Mouse (Mus musculus): ENCODE measurements around the gene Rbfox3. TPM values are rescaled to one million over a fixed set of nuclear protein-coding genes. Genes with fewer than 3 reads are reported as not detected.
A peak's percentile ranks its signal among the peaks of the same experiment; 100 is the strongest.

Rbfox3 gene
- polyA plus RNA-seq, 1 experiment from 2014 or later, result 7.6 TPM

- H3K9me3 ChIP-seq (replicated peaks), result 0 out of 2 replicates have a peak, but pooled peaks cover 4% of the 10 kb centered on the region
- DNase-seq (ENCODE audit: low spot score), result no peak
- WGBS, result 74% methylated on average over 1 of the region's 1 CpGs
- no peak overlapping the region for H3K4me3 ChIP-seq
- H3K27me3 ChIP-seq (ENCODE audit: low read depth, poor library complexity, severe bottlenecking), result no peaks in the 10 kb centered on the region
- H3K4me1 ChIP-seq, result peaks cover 18% of the 10 kb centered on the region
- H3K36me3 ChIP-seq, result no peaks in the 10 kb centered on the region
- H3K27ac ChIP-seq (replicated peaks), result no peak overlapping the region
Observed at GRCm38 (mm10) chr11:118757488-118757887, 153.9 kb downstream of the Rbfox3 start.

GRCm38 (mm10) chr11:118755003-118755402 lies 156.4 kb downstream of the Rbfox3 start:
- no peak for DNase-seq (ENCODE audit: low spot score)
- Histone ChIP-seq H3K27ac (replicated peaks) (no peak overlapping the region), H3K36me3 (no peaks in the 10 kb centered on the region), H3K27me3 (ENCODE audit: low read depth, poor library complexity, severe bottlenecking) (no peaks in the 10 kb centered on the region), H3K4me3 (no peak overlapping the region), H3K9me3 (replicated peaks) (no peaks in the 10 kb centered on the region), H3K4me1 (peaks cover 27% of the 10 kb centered on the region)
- 90% methylated on average over 17 of the region's 17 CpGs for WGBS

GRCm38 (mm10) chr11:118754535-118754934 lies 156.9 kb downstream of the Rbfox3 start:
- Histone ChIP-seq H3K4me1 (peaks cover 27% of the 10 kb centered on the region), H3K27me3 (ENCODE audit: low read depth, poor library complexity, severe bottlenecking) (no peaks in the 10 kb centered on the region), H3K9me3 (replicated peaks) (no peaks in the 10 kb centered on the region), H3K36me3 (no peaks in the 10 kb centered on the region), H3K4me3 (no peak overlapping the region), H3K27ac (replicated peaks) (peak overlapping the region; percentile 35; the same call in 1 of the 2 replicates)
- WGBS, result 62% methylated on average over 4 of the region's 4 CpGs
- DNase-seq (ENCODE audit: low spot score), result no peak

- no peaks in the 10 kb centered on the region for H3K36me3 ChIP-seq
- H3K4me3 ChIP-seq, result no peak overlapping the region
- 73% methylated on average over 7 of the region's 7 CpGs for WGBS
- H3K27me3 ChIP-seq (ENCODE audit: low read depth, poor library complexity, severe bottlenecking), result peaks cover under 1% of the 10 kb centered on the region; the same call in 1 of the 2 replicates
- H3K27ac ChIP-seq (replicated peaks), result peak overlapping the region; percentile 29
- H3K9me3 ChIP-seq (replicated peaks), result no peaks in the 10 kb centered on the region
- DNase-seq (ENCODE audit: low spot score), result no peak
- H3K4me1 ChIP-seq, result peaks cover 27% of the 10 kb centered on the region
Observed at GRCm38 (mm10) chr11:118751879-118752616, 159.3 kb downstream of the Rbfox3 start.

GRCm38 (mm10) chr11:118750745-118751330 lies 160.6 kb downstream of the Rbfox3 start:
- Histone ChIP-seq H3K27ac (replicated peaks) (no peak overlapping the region), H3K9me3 (replicated peaks) (no peaks in the 10 kb centered on the region), H3K4me3 (no peak overlapping the region), H3K4me1 (peaks cover 28% of the 10 kb centered on the region), H3K27me3 (ENCODE audit: low read depth, poor library complexity, severe bottlenecking) (peaks cover 13% of the 10 kb centered on the region), H3K36me3 (no peaks in the 10 kb centered on the region)
- no peak for DNase-seq (ENCODE audit: low spot score)
- WGBS, result 84% methylated on average over 11 of the region's 11 CpGs

- WGBS, result 89% methylated on average over 1 of the region's 1 CpGs
- H3K9me3 ChIP-seq (replicated peaks), result no peaks in the 10 kb centered on the region
- no peak for DNase-seq (ENCODE audit: low spot score)
- peaks cover 21% of the 10 kb centered on the region for H3K27me3 ChIP-seq (ENCODE audit: low read depth, poor library complexity, severe bottlenecking)
- no peaks in the 10 kb centered on the region for H3K36me3 ChIP-seq
- H3K4me1 ChIP-seq, result peaks cover 39% of the 10 kb centered on the region
- no peak overlapping the region for H3K27ac ChIP-seq (replicated peaks)
- no peak overlapping the region for H3K4me3 ChIP-seq
Observed at GRCm38 (mm10) chr11:118749541-118749940, 161.9 kb downstream of the Rbfox3 start.

GRCm38 (mm10) chr11:118748622-118749021 lies 162.8 kb downstream of the Rbfox3 start:
- Histone ChIP-seq H3K27me3 (ENCODE audit: low read depth, poor library complexity, severe bottlenecking) (peaks cover 30% of the 10 kb centered on the region), H3K4me3 (no peak overlapping the region), H3K4me1 (peaks cover 42% of the 10 kb centered on the region), H3K27ac (replicated peaks) (no peak overlapping the region; the same call in 1 of the 2 replicates), H3K36me3 (no peaks in the 10 kb centered on the region), H3K9me3 (replicated peaks) (no peaks in the 10 kb centered on the region)
- DNase-seq (ENCODE audit: low spot score), result no peak
- 85% methylated on average over 10 of the region's 10 CpGs for WGBS

GRCm38 (mm10) chr11:118745279-118745678 lies 166.1 kb downstream of the Rbfox3 start:
- DNase-seq (ENCODE audit: low spot score), result no peak
- Histone ChIP-seq H3K27ac (replicated peaks) (peak overlapping the region; percentile 81), H3K36me3 (no peaks in the 10 kb centered on the region), H3K27me3 (ENCODE audit: low read depth, poor library complexity, severe bottlenecking) (peaks cover 38% of the 10 kb centered on the region), H3K9me3 (replicated peaks) (no peaks in the 10 kb centered on the region), H3K4me3 (peak overlapping the region; percentile 46), H3K4me1 (peaks cover 54% of the 10 kb centered on the region)

- no peaks in the 10 kb centered on the region for H3K9me3 ChIP-seq (replicated peaks)
- peak overlapping the region; percentile 46 for H3K4me3 ChIP-seq
- no peaks in the 10 kb centered on the region for H3K36me3 ChIP-seq
- WGBS, result 2% methylated on average over 15 of the region's 15 CpGs
- H3K27me3 ChIP-seq (ENCODE audit: low read depth, poor library complexity, severe bottlenecking), result peaks cover 38% of the 10 kb centered on the region
- peak overlapping the region; percentile 81 for H3K27ac ChIP-seq (replicated peaks)
- DNase-seq (ENCODE audit: low spot score), result peak; percentile 71
- H3K4me1 ChIP-seq, result peaks cover 59% of the 10 kb centered on the region
Observed at GRCm38 (mm10) chr11:118744782-118745181, 166.6 kb downstream of the Rbfox3 start.

- no peaks in the 10 kb centered on the region for H3K36me3 ChIP-seq
- H3K27me3 ChIP-seq (ENCODE audit: low read depth, poor library complexity, severe bottlenecking), result peaks cover 38% of the 10 kb centered on the region
- H3K4me1 ChIP-seq, result peaks cover 79% of the 10 kb centered on the region
- no peaks in the 10 kb centered on the region for H3K9me3 ChIP-seq (replicated peaks)
- WGBS, result 12% methylated on average over 3 of the region's 3 CpGs
- no peak overlapping the region for H3K4me3 ChIP-seq
- DNase-seq (ENCODE audit: low spot score), result peak; percentile 48
- H3K27ac ChIP-seq (replicated peaks), result no peak overlapping the region
Observed at GRCm38 (mm10) chr11:118742762-118743161, 168.6 kb downstream of the Rbfox3 start.

GRCm38 (mm10) chr11:118741262-118741661 lies 170.1 kb downstream of the Rbfox3 start:
- whole genome bisulfite sequencing, result 45% methylated on average over 6 of the region's 6 CpGs
- Histone ChIP-seq H3K4me1 (peaks cover 85% of the 10 kb centered on the region), H3K36me3 (no peaks in the 10 kb centered on the region), H3K9me3 (replicated peaks) (no peaks in the 10 kb centered on the region), H3K4me3 (no peak overlapping the region), H3K27me3 (ENCODE audit: low read depth, poor library complexity, severe bottlenecking) (peaks cover 29% of the 10 kb centered on the region), H3K27ac (replicated peaks) (no peak overlapping the region)
- DNase-seq (ENCODE audit: low spot score), result peak; percentile 38

- H3K4me3 ChIP-seq, result peak overlapping the region; percentile 46; the same call in 1 of the 2 replicates
- H3K27ac ChIP-seq (replicated peaks), result no peak overlapping the region
- H3K36me3 ChIP-seq, result no peaks in the 10 kb centered on the region
- 14% methylated on average over 6 of the region's 6 CpGs for WGBS
- DNase-seq (ENCODE audit: low spot score), result peak; percentile 76
- H3K9me3 ChIP-seq (replicated peaks), result no peaks in the 10 kb centered on the region
- H3K27me3 ChIP-seq (ENCODE audit: low read depth, poor library complexity, severe bottlenecking), result peaks cover 17% of the 10 kb centered on the region
- H3K4me1 ChIP-seq, result peaks cover 85% of the 10 kb centered on the region
Observed at GRCm38 (mm10) chr11:118740001-118740400, 171.4 kb downstream of the Rbfox3 start.
